Mouse (Mus musculus) heart, embryonic 14.5 days (tissue): ENCODE data around the gene Parva. TPM values are rescaled to one million over a fixed set of nuclear protein-coding genes. Genes with fewer than 3 reads are reported as not detected.

Experiments used
- ATAC-seq: fragments of 200-750 bp; cut with Nextera tagmentation; 2 replicates; pipeline ENCODE4 v1.8.0; 2017; ENCODE audit warnings: low read depth, moderate TSS enrichment; ENCODE audit not compliant: insufficient number of reproducible peaks, insufficient read depth, low FRiP score
- H3K27ac ChIP-seq, 2 experiments: fragments of 200-500 bp in 1 of 2; fragments of 300-500 bp in 1 of 2; sonication (generic) in 1 of 2; replicated peaks in 1 of 2; 2 replicates each; pipeline ENCODE4 v1.5.1; 2012 to 2014; ENCODE audit warnings: low read depth in 2 of 2, low read length in 2 of 2, control low read depth in 1 of 2, mild to moderate bottlenecking in 1 of 2, mixed read lengths in 1 of 2; ENCODE audit not compliant: control insufficient read depth in 1 of 2, insufficient read depth in 1 of 2
- H3K27me3 ChIP-seq: fragments of 300-500 bp; sonication (generic); 2 replicates; pipeline ENCODE4 v1.6.1; 2014; ENCODE audit warnings: mild to moderate bottlenecking, low read length, control low read depth; ENCODE audit not compliant: control insufficient read depth, insufficient read depth
- H3K36me3 ChIP-seq: fragments of 300-500 bp; sonication (generic); 2 replicates; pipeline ENCODE4 v1.6.1; 2014; ENCODE audit warnings: mild to moderate bottlenecking, control low read depth, low read length, mixed read lengths; ENCODE audit not compliant: control insufficient read depth, insufficient read depth
- H3K4me1 ChIP-seq, 2 experiments: fragments of 200-500 bp in 1 of 2; fragments of 300-500 bp in 1 of 2; sonication (generic) in 1 of 2; 2 replicates each; pipeline ENCODE4 v1.6.1; 2012 to 2014; ENCODE audit warnings: low read length in 2 of 2, control low read depth in 1 of 2, mixed read lengths in 1 of 2; ENCODE audit not compliant: control insufficient read depth in 2 of 2, insufficient read depth in 2 of 2
- H3K4me2 ChIP-seq: fragments of 300-500 bp; sonication (generic); 2 replicates; pipeline ENCODE4 v1.6.1; 2014; ENCODE audit warnings: mild to moderate bottlenecking, low read length
- H3K4me3 ChIP-seq, 2 experiments: fragments of 200-500 bp in 1 of 2; fragments of 300-500 bp in 1 of 2; sonication (generic) in 1 of 2; 2 replicates each; pipeline ENCODE4 v1.5.1; 2012 to 2014; ENCODE audit warnings: low read length in 2 of 2, mild to moderate bottlenecking in 2 of 2, control low read depth in 1 of 2, low read depth in 1 of 2, moderate library complexity in 1 of 2; ENCODE audit not compliant: control insufficient read depth in 1 of 2, insufficient read depth in 1 of 2
- H3K9ac ChIP-seq: fragments of 300-500 bp; sonication (generic); 2 replicates; pipeline ENCODE4 v1.6.1; 2014; ENCODE audit warnings: mild to moderate bottlenecking, low read length
- H3K9me3 ChIP-seq: fragments of 300-500 bp; sonication (generic); 2 replicates; pipeline ENCODE4 v1.6.1; 2016; ENCODE audit warnings: low read length, control low read depth; ENCODE audit not compliant: control insufficient read depth
- WGBS: fragments of 180-500 bp; shearing (Covaris S2); extraction: QIAGEN DNeasy Blood & Tissue Kit; methylation state at CpG from one replicate; pipeline ENCODE4 v1.1.7; 2014; 5-methylcytosine and 5-hydroxymethylcytosine counted together
- polyA plus RNA-seq: library from polyadenylated mRNA; unstranded; fragments of >200 nt; fragmentation: Nextera tagmentation; extraction: Ambion mirVana; gene quantifications from 2 replicates; pipeline ENCODE4 v1.2.1, GENCODE M21; 2014

Parva gene
- polyA plus RNA-seq, 1 experiment from 2014 or later: 79.1 TPM

- ATAC-seq: peak; percentile 64; the same call in 1 of the 2 replicates
- Histone ChIP-seq H3K4me1 (peaks cover 13 to 31% of the 10 kb centered on the region in 2 experiments), H3K9ac (peak overlapping the region; percentile 50; the same call in 1 of the 2 replicates), H3K9me3 (no peaks in the 10 kb centered on the region), H3K36me3 (no peaks in the 10 kb centered on the region), H3K27me3 (no peaks in the 10 kb centered on the region), H3K4me2 (peak overlapping the region; percentile 45), H3K4me3 (no peak overlapping the region), H3K27ac (peak overlapping the region; percentile 85 to 90)
- 18% methylated on average over 7 of the region's 7 CpGs for WGBS
Measured at GRCm38 (mm10) chr7:112407597-112407996, 19.7 kb upstream of the Parva start.

DNA sequence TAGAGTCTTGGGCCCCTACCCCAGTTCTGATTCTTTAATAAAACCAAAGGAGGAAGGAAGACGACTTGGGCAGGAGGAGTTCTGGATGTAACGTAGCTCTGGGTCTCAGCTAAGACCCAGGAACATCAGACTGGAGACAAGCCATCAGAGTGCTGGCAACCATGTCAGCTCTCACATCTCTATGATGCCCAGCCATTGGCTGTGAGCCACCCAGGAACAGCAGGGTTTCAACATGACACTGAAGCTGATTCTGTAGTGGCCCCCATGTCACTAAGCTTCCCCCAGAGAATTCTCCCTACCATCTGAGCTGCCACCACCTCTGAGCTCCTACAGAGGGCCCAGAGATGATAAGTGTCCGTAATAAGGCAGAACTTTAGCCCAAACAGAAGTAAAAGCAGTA is 17.3 kb upstream of the Parva start:
- no peak overlapping the region for H3K4me2 ChIP-seq
- no peaks in the 10 kb centered on the region for H3K36me3 ChIP-seq
- no peaks in the 10 kb centered on the region for H3K27me3 ChIP-seq
- WGBS: 77% methylated on average over 3 of the region's 3 CpGs
- no peak for ATAC-seq
- H3K9me3 ChIP-seq: no peaks in the 10 kb centered on the region
- H3K9ac ChIP-seq: no peak overlapping the region
- no peak overlapping the region for H3K27ac ChIP-seq
- no peak overlapping the region for H3K4me3 ChIP-seq
- peaks cover 13 to 29% of the 10 kb centered on the region in 2 experiments for H3K4me1 ChIP-seq

DNA sequence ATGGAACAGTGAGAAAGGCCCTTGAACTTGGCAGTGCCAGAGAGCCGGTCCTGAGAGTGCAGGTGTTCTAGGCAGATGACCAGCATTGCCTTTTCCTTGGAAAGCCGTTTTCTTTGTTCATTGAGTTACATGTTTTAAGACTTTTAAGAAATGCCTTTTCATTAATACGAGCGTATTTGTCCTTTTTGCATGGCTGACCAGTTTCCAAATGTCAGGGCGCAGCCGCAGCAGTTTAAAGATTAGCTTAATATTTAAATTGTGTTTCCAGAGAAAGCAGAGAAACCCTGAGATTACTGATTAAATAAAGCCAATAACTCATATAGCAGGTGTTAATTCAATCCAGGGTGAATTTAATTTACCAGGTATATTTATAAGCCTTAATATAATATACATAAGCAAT is 14.0 kb upstream of the Parva start:
- Histone ChIP-seq H3K9me3 (no peaks in the 10 kb centered on the region), H3K27me3 (no peaks in the 10 kb centered on the region), H3K4me2 (no peak overlapping the region), H3K36me3 (no peaks in the 10 kb centered on the region), H3K4me3 (no peak overlapping the region), H3K27ac (no peak overlapping the region), H3K4me1 (peaks cover 15 to 16% of the 10 kb centered on the region in 2 experiments), H3K9ac (no peak overlapping the region)
- WGBS: 92% methylated on average over 6 of the region's 6 CpGs
- no peak for ATAC-seq

DNA sequence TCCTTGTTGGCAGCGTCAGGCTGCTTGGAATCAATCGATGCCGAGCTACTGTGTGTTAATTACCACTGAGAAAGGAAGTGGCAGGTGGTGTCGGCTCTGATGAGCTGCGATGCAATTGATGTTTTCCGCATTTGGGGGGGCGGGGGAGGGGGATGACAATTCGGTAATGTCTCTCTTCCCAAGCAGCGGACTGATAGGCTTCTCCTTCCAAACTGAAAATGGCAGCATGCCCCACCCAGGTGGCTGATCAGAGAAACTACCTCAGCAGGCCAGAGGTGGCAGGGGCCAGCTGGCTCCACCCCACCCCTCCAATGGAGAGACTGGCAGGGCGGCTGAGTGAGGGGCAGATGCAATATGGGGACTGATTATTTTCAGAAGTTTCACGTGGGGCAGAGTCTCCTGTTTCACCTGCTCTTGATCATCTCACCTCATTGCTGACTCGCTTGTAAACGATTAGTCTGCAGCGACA is 11.2 kb upstream of the Parva start:
- no peak overlapping the region for H3K4me2 ChIP-seq
- H3K27me3 ChIP-seq: no peaks in the 10 kb centered on the region
- H3K9me3 ChIP-seq: no peaks in the 10 kb centered on the region
- H3K9ac ChIP-seq: no peak overlapping the region
- ATAC-seq: no peak
- no peaks in the 10 kb centered on the region for H3K36me3 ChIP-seq
- no peak overlapping the region for H3K27ac ChIP-seq
- WGBS: 31% methylated on average over 14 of the region's 14 CpGs
- H3K4me1 ChIP-seq: peaks cover 11 to 13% of the 10 kb centered on the region in 2 experiments
- no peak overlapping the region for H3K4me3 ChIP-seq

DNA sequence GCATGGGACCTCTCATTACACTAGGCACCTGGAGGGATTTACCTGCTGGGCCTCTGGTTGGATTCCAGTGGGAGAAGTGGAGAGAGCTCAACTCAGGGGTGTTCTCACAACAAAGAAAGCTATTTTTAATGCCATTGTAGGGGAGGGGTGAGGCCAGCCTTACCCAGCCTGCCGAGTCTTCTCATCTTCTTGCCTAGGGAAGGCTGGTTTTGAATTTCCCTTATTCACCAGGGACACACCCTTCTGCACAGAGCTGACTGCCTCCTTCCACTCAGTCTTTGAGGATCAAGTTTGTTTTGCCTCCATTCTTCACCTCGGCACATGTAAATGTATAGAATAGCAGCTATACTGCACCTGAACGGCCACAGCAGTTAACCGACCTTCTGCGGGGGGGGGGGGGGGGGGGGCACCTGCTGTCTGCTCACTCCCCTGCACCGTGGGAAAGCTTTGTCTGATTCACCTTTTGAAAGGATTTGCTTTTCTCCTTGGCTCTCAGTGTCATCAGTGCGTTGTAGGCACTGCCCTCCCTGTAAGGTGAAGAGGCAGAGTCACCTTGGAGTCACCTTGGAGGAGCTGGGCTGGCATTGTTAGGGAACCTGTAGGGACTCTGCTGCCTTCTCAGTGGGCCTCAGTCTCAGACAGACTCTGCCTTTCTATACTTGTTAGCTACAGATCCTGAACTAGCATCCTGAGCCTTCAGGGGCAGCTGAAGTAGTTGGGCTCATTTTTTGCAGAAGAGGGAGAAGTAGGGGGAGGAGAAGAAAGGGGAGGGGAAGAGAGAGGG is 10.4 kb upstream of the Parva start:
- H3K27ac ChIP-seq: no peak overlapping the region
- H3K9ac ChIP-seq: no peak overlapping the region
- H3K9me3 ChIP-seq: no peaks in the 10 kb centered on the region
- no peaks in the 10 kb centered on the region for H3K27me3 ChIP-seq
- no peak for ATAC-seq
- no peak overlapping the region for H3K4me3 ChIP-seq
- WGBS: 35% methylated on average over 7 of the region's 7 CpGs
- H3K4me1 ChIP-seq: peaks cover 7 to 13% of the 10 kb centered on the region in 2 experiments
- no peaks in the 10 kb centered on the region for H3K36me3 ChIP-seq
- no peak overlapping the region for H3K4me2 ChIP-seq

DNA sequence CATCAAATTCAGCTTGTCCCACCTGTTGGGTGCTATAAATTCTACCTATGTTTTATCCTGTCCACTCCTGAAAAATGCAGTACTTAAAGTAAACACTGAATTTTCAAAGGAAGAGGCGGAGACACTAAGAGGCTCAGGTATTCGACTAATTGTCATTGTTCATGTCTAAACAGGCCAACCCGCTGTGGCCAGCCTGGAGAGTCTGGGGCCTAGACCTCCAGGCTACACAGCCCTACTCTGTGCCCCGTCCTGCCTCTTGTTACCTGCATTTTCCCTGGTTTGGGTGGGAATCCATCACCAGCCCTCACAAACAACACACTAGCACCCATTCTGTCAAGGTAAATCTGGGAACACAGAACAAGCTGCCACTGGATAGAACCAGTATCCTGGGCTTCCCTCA is 9.7 kb upstream of the Parva start:
- no peak for ATAC-seq
- H3K9ac ChIP-seq: no peak overlapping the region
- no peaks in the 10 kb centered on the region for H3K9me3 ChIP-seq
- H3K36me3 ChIP-seq: no peaks in the 10 kb centered on the region
- H3K4me3 ChIP-seq: no peak overlapping the region
- no peaks in the 10 kb centered on the region for H3K27me3 ChIP-seq
- peaks cover 6 to 13% of the 10 kb centered on the region in 2 experiments for H3K4me1 ChIP-seq
- H3K4me2 ChIP-seq: no peak overlapping the region
- WGBS: 89% methylated on average over 4 of the region's 4 CpGs
- H3K27ac ChIP-seq: no peak overlapping the region

DNA sequence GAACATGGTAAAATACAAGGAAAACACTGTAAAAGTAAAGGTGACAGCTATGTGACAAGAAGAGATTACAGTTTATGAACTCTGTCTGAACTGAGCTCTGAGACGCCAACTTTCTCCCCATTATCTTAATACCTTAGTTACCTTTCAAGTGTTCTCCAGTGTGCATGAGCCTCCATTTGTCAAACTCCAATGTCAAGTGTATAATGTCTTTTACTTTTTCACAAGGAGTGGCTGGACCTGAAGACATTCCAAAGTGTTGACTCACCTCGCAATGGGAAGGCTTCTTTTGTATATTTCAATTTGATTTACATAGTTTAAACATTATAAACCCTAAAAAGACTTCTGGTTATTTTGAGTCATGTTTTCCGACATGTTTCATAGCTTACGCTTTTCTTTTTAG is 3.9 kb upstream of the Parva start:
- Histone ChIP-seq H3K36me3 (no peaks in the 10 kb centered on the region), H3K4me3 (no peak overlapping the region), H3K4me2 (no peak overlapping the region), H3K9me3 (no peaks in the 10 kb centered on the region), H3K27ac (no peak overlapping the region), H3K4me1 (peaks cover 9 to 11% of the 10 kb centered on the region in 2 experiments), H3K27me3 (no peaks in the 10 kb centered on the region), H3K9ac (no peak overlapping the region)
- ATAC-seq: no peak
- WGBS: 80% methylated on average over 4 of the region's 4 CpGs
